Mouse (Mus musculus) MEL (cell line): ENCODE measurements at regions not wholly inside any gene's neighbourhood (a gene's known extent, or its start where the extent isn't known, plus 50 kb on each side); places are given as distances from the start of the nearest gene placed in this dataset.

Experiments
- CTCF ChIP-seq, 3 experiments: IDR thresholded peaks in 2 of 3; conservative IDR thresholded peaks in 1 of 3; 2 replicates each; pipeline ENCODE4 v1.5.1; 2011 to 2012; ENCODE audit warnings: low read length in 3 of 3, low read depth in 2 of 3, mild to moderate bottlenecking in 2 of 3, improper control_type of control experiment in 1 of 3, inconsistent platforms in 1 of 3, mixed read lengths in 1 of 3, moderate library complexity in 1 of 3; ENCODE audit not compliant: control insufficient read depth in 1 of 3, insufficient read depth in 1 of 3, poor library complexity in 1 of 3, severe bottlenecking in 1 of 3
- EP300 ChIP-seq, 2 experiments: IDR thresholded peaks; 2 replicates each; pipeline ENCODE4 v1.6.1; 2011; ENCODE audit warnings: improper control_type of control experiment in 2 of 2, low read length in 2 of 2, low read depth in 1 of 2, mild to moderate bottlenecking in 1 of 2
- NRF1 ChIP-seq: IDR thresholded peaks from 2 replicates; pipeline ENCODE4 v1.6.1; 2014; ENCODE audit warnings: low read depth, mild to moderate bottlenecking, inconsistent platforms, low read length, improper control_type of control experiment, moderate library complexity; ENCODE audit not compliant: poor library complexity, insufficient read depth, severe bottlenecking
- POLR2A ChIP-seq, 2 experiments: IDR thresholded peaks; 2 replicates each; pipeline ENCODE4 v1.6.1; 2011 to 2012; ENCODE audit warnings: low read length in 2 of 2, mild to moderate bottlenecking in 2 of 2, control low read depth in 1 of 2, improper control_type of control experiment in 1 of 2, low read depth in 1 of 2, moderate library complexity in 1 of 2; ENCODE audit not compliant: control insufficient read depth in 1 of 2, insufficient read depth in 1 of 2, poor library complexity in 1 of 2
- POLR2AphosphoS5 ChIP-seq: IDR thresholded peaks from 2 replicates; pipeline ENCODE4 v1.6.1; 2012; ENCODE audit warnings: low read depth, borderline replicate concordance, mild to moderate bottlenecking, inconsistent platforms, low read length, moderate library complexity, mixed read lengths

DNA sequence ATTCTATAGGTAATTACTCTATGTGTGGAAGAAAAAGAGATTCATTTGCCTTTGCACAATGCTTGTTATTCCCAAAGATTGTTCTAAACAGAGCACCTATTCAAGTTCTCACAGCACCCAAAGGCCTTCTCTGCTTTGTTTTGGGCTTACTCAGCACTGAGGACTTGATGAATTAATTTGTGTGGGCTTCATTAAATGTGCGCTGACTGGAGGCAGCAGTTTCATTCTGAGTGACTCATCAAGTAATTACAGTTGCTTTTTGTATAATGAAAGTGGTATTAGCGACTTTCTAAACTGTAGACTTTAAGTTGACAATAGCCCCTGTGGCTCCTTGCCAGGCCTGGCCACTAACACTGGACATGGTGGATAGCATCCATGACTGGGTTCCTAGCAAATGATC, 485.4 kb downstream of the Nebl start:
- no peak for TF ChIP-seq POLR2AphosphoS5
- no peak for TF ChIP-seq NRF1
- no peak for TF ChIP-seq EP300 (IDR thresholded peaks at IDR 0.05; ENCODE audit: low read depth in 1 of 2, low read length in 2 of 2)
- no peak for TF ChIP-seq POLR2A (IDR thresholded peaks at IDR 0.05; ENCODE audit: control insufficient read depth in 1 of 2, insufficient read depth in 1 of 2, low read depth in 1 of 2, low read length in 2 of 2, poor library complexity in 1 of 2)
- TF ChIP-seq CTCF (IDR thresholded peaks at IDR 0.05 in 2 of 3, conservative IDR thresholded peaks at IDR 0.05 in 1 of 3; ENCODE audit: control insufficient read depth in 1 of 3, insufficient read depth in 1 of 3, low read depth in 2 of 3, low read length in 3 of 3, poor library complexity in 1 of 3, severe bottlenecking in 1 of 3) = no peak
